Mouse (Mus musculus): ENCODE measurements around the gene Btbd2. TPM values are rescaled to one million over a fixed set of nuclear protein-coding genes. Genes with fewer than 3 reads are reported as not detected.

Gene Btbd2
- polyA plus RNA-seq, 1 experiment from 2014 or later: 41.7 TPM

DNA sequence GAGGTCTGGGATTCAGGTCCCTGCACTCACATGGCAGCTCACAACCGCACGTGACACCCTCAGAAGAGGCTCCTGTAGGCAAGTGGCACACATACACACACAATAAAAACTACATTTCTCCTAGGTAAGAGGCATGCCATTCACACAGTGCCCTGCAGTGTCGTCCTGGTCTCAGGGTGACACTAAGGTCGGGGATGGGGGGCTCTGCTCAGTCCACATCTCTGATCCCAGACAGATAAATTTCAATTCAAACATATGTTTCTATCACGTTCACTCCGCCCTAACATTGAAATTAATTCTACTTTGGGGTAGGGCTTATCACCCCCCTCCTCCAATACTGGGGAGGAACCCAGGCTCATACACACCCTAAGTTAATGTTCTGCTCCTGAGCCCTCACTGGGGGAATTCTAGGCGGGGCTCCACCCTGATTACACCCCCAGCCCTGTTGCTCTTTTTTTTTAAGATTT is 43.2 kb upstream of the Btbd2 start:
- H3K4me3 ChIP-seq (ENCODE audit: low read length): peak overlapping the region; percentile 18; the same call in 1 of the 2 replicates
- no peak for ATAC-seq (replicated peaks; ENCODE audit: extremely low read depth, insufficient read depth, low FRiP score)
- 0 out of 2 replicates have a peak overlapping the region, but pooled peaks have one; percentile 13 for H3K27ac ChIP-seq (ENCODE audit: low read length)
- H3K4me1 ChIP-seq (ENCODE audit: control insufficient read depth, insufficient read depth, low read length): peaks cover 34% of the 10 kb centered on the region
- H3K9ac ChIP-seq (ENCODE audit: low read length): peak overlapping the region; percentile 6; the same call in 1 of the 2 replicates
- peak overlapping the region; percentile 78 for H3K4me2 ChIP-seq (ENCODE audit: low read depth, low read length)
- H3K27me3 ChIP-seq (ENCODE audit: control insufficient read depth, insufficient read depth, low read length): no peaks in the 10 kb centered on the region
- H3K9me3 ChIP-seq (replicated peaks; ENCODE audit: control insufficient read depth, low read length): no peaks in the 10 kb centered on the region
- no peaks in the 10 kb centered on the region for H3K36me3 ChIP-seq (ENCODE audit: control insufficient read depth, insufficient read depth)
- 82% methylated on average over 7 of the region's 7 CpGs for WGBS

DNA sequence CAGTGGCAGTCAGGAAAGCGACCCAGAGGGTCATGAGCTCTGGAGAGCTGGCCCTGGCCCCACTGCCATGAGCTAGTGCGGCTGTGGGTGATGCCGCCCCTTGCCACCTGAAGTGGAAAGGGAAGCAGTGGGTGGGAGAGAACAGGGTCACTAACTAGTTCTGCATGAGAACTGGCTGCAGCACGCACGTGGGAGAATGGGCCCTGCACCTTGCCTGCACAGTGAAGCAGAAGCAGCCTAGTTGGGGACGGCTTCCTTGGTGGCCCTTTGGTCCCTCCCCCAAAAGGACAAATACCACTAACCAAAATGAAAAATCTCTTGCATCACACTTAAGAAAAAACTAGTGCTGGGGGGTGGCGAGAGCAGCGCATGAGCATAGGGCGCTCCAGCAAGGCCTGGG is 41.7 kb upstream of the Btbd2 start:
- no peak for ATAC-seq (replicated peaks; ENCODE audit: extremely low read depth, insufficient read depth, low FRiP score)
- Histone ChIP-seq H3K9ac (ENCODE audit: low read length) (no peak overlapping the region; the same call in 1 of the 2 replicates), H3K4me1 (ENCODE audit: control insufficient read depth, insufficient read depth, low read length) (peaks cover 35% of the 10 kb centered on the region), H3K4me2 (ENCODE audit: low read depth, low read length) (no peak overlapping the region), H3K36me3 (ENCODE audit: control insufficient read depth, insufficient read depth) (peaks cover 4% of the 10 kb centered on the region), H3K27me3 (ENCODE audit: control insufficient read depth, insufficient read depth, low read length) (no peaks in the 10 kb centered on the region), H3K9me3 (replicated peaks; ENCODE audit: control insufficient read depth, low read length) (no peaks in the 10 kb centered on the region), H3K27ac (ENCODE audit: low read length) (no peak overlapping the region), H3K4me3 (ENCODE audit: low read length) (no peak overlapping the region)
- WGBS: 86% methylated on average over 9 of the region's 9 CpGs

DNA sequence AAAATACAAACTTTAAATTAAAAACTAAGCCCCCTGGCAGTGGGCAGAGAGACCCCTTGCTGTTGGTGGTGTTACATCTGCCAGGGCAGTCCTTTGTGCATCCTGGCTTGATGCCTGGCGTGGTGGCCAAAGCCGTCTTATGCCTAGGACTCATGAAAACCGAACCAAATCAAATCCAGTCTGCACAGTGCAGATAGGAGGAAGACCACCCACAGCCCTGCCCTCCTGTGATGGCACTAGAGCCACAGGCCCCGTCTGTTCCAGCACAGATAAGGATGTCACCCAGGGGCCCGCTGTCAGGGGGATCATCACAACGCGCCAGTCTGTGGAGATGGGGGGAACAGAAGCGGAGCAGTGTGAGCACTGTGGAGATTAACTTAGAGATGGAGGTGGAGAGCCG is 40.9 kb upstream of the Btbd2 start:
- no peak overlapping the region for H3K4me2 ChIP-seq (ENCODE audit: low read depth, low read length)
- H3K9ac ChIP-seq (ENCODE audit: low read length): no peak overlapping the region
- no peak overlapping the region for H3K27ac ChIP-seq (ENCODE audit: low read length)
- peaks cover 33% of the 10 kb centered on the region for H3K4me1 ChIP-seq (ENCODE audit: control insufficient read depth, insufficient read depth, low read length)
- ATAC-seq (replicated peaks; ENCODE audit: extremely low read depth, insufficient read depth, low FRiP score): no peak
- no peaks in the 10 kb centered on the region for H3K9me3 ChIP-seq (replicated peaks; ENCODE audit: control insufficient read depth, low read length)
- H3K36me3 ChIP-seq (ENCODE audit: control insufficient read depth, insufficient read depth): peaks cover 4% of the 10 kb centered on the region
- WGBS: 62% methylated on average over 9 of the region's 9 CpGs
- H3K27me3 ChIP-seq (ENCODE audit: control insufficient read depth, insufficient read depth, low read length): no peaks in the 10 kb centered on the region
- H3K4me3 ChIP-seq (ENCODE audit: low read length): no peak overlapping the region

DNA sequence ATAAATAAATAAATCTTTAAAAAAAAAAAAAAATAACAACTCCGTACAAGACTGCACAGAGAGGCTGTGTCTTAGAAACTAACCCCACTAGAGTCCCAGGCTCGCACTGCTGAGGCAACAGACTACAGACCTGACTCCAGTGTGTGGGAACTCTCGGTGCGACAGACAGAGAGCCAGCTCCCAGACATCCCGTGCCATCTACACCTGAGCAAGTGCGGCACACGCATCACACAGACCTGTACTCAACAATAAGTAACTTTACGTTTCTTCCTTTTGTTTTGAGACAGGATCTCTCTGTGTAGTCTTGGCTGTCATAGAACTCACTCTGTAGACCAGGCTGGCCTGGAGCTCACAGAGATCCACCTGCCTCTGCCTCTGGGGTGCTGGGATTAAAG is 40.5 kb upstream of the Btbd2 start:
- H3K4me1 ChIP-seq (ENCODE audit: control insufficient read depth, insufficient read depth, low read length): peaks cover 34% of the 10 kb centered on the region
- no peaks in the 10 kb centered on the region for H3K9me3 ChIP-seq (replicated peaks; ENCODE audit: control insufficient read depth, low read length)
- no peak overlapping the region for H3K4me3 ChIP-seq (ENCODE audit: low read length)
- H3K27me3 ChIP-seq (ENCODE audit: control insufficient read depth, insufficient read depth, low read length): no peaks in the 10 kb centered on the region
- H3K9ac ChIP-seq (ENCODE audit: low read length): no peak overlapping the region
- no peak for ATAC-seq (replicated peaks; ENCODE audit: extremely low read depth, insufficient read depth, low FRiP score)
- no peak overlapping the region for H3K4me2 ChIP-seq (ENCODE audit: low read depth, low read length)
- H3K27ac ChIP-seq (ENCODE audit: low read length): no peak overlapping the region
- peaks cover 4% of the 10 kb centered on the region for H3K36me3 ChIP-seq (ENCODE audit: control insufficient read depth, insufficient read depth)
- 90% methylated on average over 8 of the region's 8 CpGs for WGBS

DNA sequence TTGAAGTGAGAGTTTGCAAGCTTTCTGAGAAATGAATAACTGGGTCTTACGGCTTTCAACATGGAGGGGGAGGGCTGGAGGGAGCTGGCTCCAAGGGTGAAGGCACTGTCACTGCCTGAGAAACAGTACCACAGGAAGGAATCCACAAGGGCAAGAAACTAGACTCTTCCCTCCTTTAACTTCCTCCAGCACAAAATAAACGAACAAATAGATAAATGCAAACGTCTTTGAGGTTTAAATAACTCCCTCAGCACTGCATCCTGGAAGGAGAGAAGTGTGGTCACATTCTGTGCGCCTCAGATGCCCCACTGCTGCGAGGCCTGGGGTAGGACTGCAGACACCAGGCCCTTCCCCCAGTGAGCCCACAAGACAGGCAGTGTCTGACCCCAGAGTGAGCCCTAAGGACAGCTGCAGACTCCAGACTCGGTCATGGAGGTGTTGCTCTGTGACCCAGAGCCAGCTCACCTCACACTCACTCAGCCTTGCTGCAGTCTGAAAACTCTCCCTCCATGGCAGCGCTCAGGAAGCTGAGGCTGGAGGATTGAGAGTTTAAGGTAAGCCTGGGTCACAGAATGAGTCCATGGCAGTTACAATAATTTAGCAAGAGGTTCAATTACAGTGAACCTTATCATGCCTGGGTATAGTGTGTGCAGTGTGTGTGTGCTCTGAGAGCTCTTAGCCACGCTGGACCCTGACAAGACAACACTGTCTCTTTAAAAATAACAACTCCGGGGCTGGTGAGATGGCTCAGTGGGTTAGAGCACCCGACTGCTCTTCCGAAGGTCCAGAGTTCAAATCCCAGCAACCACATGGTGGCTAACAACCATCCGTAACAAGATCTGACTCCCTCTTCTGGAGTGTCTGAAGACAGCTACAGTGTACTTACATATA is 39.9 kb upstream of the Btbd2 start:
- H3K27ac ChIP-seq (ENCODE audit: low read length): peak overlapping the region; percentile 76
- H3K9me3 ChIP-seq (replicated peaks; ENCODE audit: control insufficient read depth, low read length): no peaks in the 10 kb centered on the region
- peak overlapping the region; percentile 23; the same call in 1 of the 2 replicates for H3K4me2 ChIP-seq (ENCODE audit: low read depth, low read length)
- no peak overlapping the region for H3K4me3 ChIP-seq (ENCODE audit: low read length)
- peaks cover 34% of the 10 kb centered on the region for H3K4me1 ChIP-seq (ENCODE audit: control insufficient read depth, insufficient read depth, low read length)
- 52% methylated on average over 11 of the region's 12 CpGs for WGBS
- H3K9ac ChIP-seq (ENCODE audit: low read length): peak overlapping the region; percentile 35
- peaks cover 4% of the 10 kb centered on the region for H3K36me3 ChIP-seq (ENCODE audit: control insufficient read depth, insufficient read depth)
- no peak for ATAC-seq (replicated peaks; ENCODE audit: extremely low read depth, insufficient read depth, low FRiP score)
- no peaks in the 10 kb centered on the region for H3K27me3 ChIP-seq (ENCODE audit: control insufficient read depth, insufficient read depth, low read length)

DNA sequence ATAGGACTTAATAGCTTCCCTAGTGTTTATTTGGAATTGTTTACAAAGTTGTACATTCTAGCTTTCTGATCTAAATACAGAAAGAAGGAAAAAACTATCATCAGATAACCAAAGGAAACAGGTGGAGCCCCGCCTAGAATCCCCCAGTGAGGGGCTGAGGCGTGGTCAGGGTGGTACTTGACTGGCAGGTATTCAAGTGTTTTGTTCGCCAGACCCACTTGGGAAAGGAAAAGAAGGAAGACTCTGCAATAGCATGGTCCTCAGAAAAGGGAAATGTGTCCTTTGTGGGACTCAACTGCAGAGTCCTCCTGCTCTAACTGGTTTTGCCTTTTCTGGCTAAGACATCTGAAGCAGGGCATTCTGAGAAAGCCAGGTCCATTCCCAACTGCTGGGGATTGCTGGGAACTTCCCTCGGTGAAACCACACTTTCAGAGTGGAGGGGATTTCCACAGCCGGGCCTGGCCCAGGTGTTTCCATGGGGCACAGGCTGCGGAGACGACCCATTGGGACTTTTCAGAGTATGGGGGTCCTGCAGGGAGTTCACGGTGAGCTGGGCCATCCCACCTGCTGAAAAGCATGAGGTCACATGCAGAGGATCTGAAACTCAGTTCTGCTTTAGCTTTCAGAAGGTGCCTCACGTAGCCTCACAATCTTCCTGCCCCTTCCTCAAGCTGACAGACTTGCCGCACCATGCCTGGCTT is 39.1 kb upstream of the Btbd2 start:
- Histone ChIP-seq H3K4me2 (ENCODE audit: low read depth, low read length) (peak overlapping the region; percentile 33), H3K27me3 (ENCODE audit: control insufficient read depth, insufficient read depth, low read length) (no peaks in the 10 kb centered on the region), H3K27ac (ENCODE audit: low read length) (peak overlapping the region; percentile 76), H3K9me3 (replicated peaks; ENCODE audit: control insufficient read depth, low read length) (no peaks in the 10 kb centered on the region), H3K9ac (ENCODE audit: low read length) (peak overlapping the region; percentile 35; the same call in 1 of the 2 replicates), H3K4me1 (ENCODE audit: control insufficient read depth, insufficient read depth, low read length) (peaks cover 34% of the 10 kb centered on the region), H3K4me3 (ENCODE audit: low read length) (no peak overlapping the region), H3K36me3 (ENCODE audit: control insufficient read depth, insufficient read depth) (peaks cover 4% of the 10 kb centered on the region)
- 60% methylated on average over 10 of the region's 10 CpGs for WGBS
- no peak for ATAC-seq (replicated peaks; ENCODE audit: extremely low read depth, insufficient read depth, low FRiP score)

DNA sequence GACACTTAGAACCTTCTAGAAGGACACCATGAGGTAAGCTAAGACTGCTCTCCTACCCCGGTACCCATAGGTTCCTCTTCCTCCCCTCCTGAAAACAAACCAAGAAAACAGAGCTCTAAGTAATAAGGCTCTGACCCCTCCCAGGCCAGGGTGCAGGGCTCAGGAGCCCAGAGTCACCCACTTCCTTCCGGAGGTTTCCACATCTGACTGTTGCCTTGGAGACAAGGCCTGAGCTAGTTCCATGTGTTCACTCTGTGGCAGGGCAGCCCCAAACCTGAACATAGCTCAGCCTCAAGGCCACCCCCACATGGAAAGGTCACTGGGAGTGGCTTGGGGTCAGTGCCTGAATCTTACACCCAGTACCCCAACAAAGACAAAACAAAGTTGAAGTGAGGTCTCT is 38.3 kb upstream of the Btbd2 start:
- peak; percentile 61 for ATAC-seq (replicated peaks; ENCODE audit: extremely low read depth, insufficient read depth, low FRiP score)
- Histone ChIP-seq H3K9me3 (replicated peaks; ENCODE audit: control insufficient read depth, low read length) (no peaks in the 10 kb centered on the region), H3K9ac (ENCODE audit: low read length) (no peak overlapping the region), H3K4me3 (ENCODE audit: low read length) (no peak overlapping the region), H3K36me3 (ENCODE audit: control insufficient read depth, insufficient read depth) (peaks cover 5% of the 10 kb centered on the region), H3K27ac (ENCODE audit: low read length) (peak overlapping the region; percentile 76), H3K4me2 (ENCODE audit: low read depth, low read length) (no peak overlapping the region), H3K27me3 (ENCODE audit: control insufficient read depth, insufficient read depth, low read length) (no peaks in the 10 kb centered on the region), H3K4me1 (ENCODE audit: control insufficient read depth, insufficient read depth, low read length) (peaks cover 27% of the 10 kb centered on the region)
- 64% methylated on average over 2 of the region's 2 CpGs for WGBS

DNA sequence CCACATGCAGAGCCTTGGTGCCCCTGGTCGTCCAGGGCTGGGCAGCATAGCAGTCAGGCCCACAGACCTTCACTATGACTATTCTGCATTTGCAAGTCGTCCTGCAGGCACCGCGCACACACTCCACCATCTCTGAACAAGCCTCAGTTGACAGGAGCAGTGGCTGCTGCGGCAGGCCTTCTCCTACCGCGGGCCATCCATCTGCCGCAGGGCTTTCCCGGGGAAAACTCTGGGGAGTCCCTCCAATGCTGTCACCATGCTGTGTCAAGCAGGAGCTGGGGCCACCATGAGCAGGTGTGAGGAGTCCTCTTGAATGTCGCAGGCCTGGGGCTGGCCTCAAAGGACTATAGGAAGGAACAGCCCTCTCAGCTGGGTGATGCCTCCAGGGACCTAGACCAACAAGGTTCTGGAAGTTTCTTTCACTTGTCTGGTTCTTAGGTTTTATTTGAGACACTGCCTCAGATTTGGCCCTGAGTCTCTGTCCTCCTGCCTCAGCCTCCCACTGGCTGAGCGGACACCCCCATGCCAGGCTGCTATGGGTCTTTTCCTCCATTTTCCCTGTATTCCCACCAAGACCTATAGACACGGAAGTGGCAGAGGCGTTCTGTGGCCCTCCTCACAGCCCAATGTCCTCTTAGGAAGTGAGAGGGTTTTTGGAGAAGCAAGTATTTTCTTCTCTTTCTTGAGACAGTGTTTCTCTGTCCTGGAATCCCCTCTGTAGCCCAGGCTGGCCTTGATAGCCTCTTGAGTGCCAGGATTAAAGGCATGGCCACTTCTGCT is 37.5 kb upstream of the Btbd2 start:
- Histone ChIP-seq H3K36me3 (ENCODE audit: control insufficient read depth, insufficient read depth) (peaks cover 13% of the 10 kb centered on the region), H3K4me2 (ENCODE audit: low read depth, low read length) (no peak overlapping the region), H3K9ac (ENCODE audit: low read length) (no peak overlapping the region; the same call in 1 of the 2 replicates), H3K4me1 (ENCODE audit: control insufficient read depth, insufficient read depth, low read length) (peaks cover 24% of the 10 kb centered on the region), H3K4me3 (ENCODE audit: low read length) (no peak overlapping the region), H3K9me3 (replicated peaks; ENCODE audit: control insufficient read depth, low read length) (no peaks in the 10 kb centered on the region), H3K27ac (ENCODE audit: low read length) (peak overlapping the region; percentile 63), H3K27me3 (ENCODE audit: control insufficient read depth, insufficient read depth, low read length) (no peaks in the 10 kb centered on the region)
- ATAC-seq (replicated peaks; ENCODE audit: extremely low read depth, insufficient read depth, low FRiP score): no peak
- WGBS: 89% methylated on average over 13 of the region's 13 CpGs

Data from heart, embryonic 16.5 days (tissue).